Mouse (Mus musculus) splenic B cell, adult 2 months (primary cell): Measurements from ENCODE around the gene Bscl2.

Experiments used
- DNase-seq: peaks from one replicate; pipeline ENCODE4 v3.0.0-alpha.2; 2011; ENCODE audit warnings: low read depth, low spot score
- H3K27me3 ChIP-seq: 2 replicates; pipeline ENCODE4 v1.6.1; 2012; ENCODE audit warnings: mild to moderate bottlenecking, low read length, moderate library complexity, mixed read lengths; ENCODE audit not compliant: control insufficient read depth, poor library complexity, insufficient read depth, severe bottlenecking
- H3K36me3 ChIP-seq: 2 replicates; pipeline ENCODE4 v1.6.1; 2012; ENCODE audit warnings: mild to moderate bottlenecking, low read length, moderate library complexity, mixed read lengths; ENCODE audit not compliant: control insufficient read depth, poor library complexity, insufficient read depth, severe bottlenecking

Gene Bscl2

GRCm38 (mm10) chr19:8837251-8837791 lies at the start of gene Bscl2:
Bscl2 (plus strand) TSS chr19:8837467.
- peaks cover 7% of the 10 kb centered on the region; the same call in 1 of the 2 replicates for H3K36me3 ChIP-seq
- H3K27me3 ChIP-seq: no peaks in the 10 kb centered on the region
- DNase-seq: peak; percentile 81

GRCm38 (mm10) chr19:8788521-8788920 lies 48.7 kb upstream of the Bscl2 start:
- Histone ChIP-seq H3K27me3 (no peaks in the 10 kb centered on the region), H3K36me3 (peaks cover 12% of the 10 kb centered on the region)
- no peak for DNase-seq

GRCm38 (mm10) chr19:8789171-8789570 lies 48.1 kb upstream of the Bscl2 start:
- H3K36me3 ChIP-seq: peaks cover 17% of the 10 kb centered on the region
- no peak for DNase-seq
- no peaks in the 10 kb centered on the region for H3K27me3 ChIP-seq

- peaks cover 24% of the 10 kb centered on the region for H3K36me3 ChIP-seq
- H3K27me3 ChIP-seq: no peaks in the 10 kb centered on the region
- DNase-seq: no peak
These were observed 47.1 kb upstream of the Bscl2 start for GRCm38 (mm10) chr19:8790171-8790570.

GRCm38 (mm10) chr19:8798264-8798946 lies 38.9 kb upstream of the Bscl2 start, which contains the start of gene Polr2g:
Polr2g (minus strand) TSS chr19:8798577.
- H3K36me3 ChIP-seq: peaks cover 17% of the 10 kb centered on the region
- DNase-seq: peak; percentile 93
- H3K27me3 ChIP-seq: no peaks in the 10 kb centered on the region

- Histone ChIP-seq H3K27me3 (no peaks in the 10 kb centered on the region), H3K36me3 (peaks cover 11% of the 10 kb centered on the region; the same call in 1 of the 2 replicates)
- DNase-seq: no peak
These were observed 38.3 kb upstream of the Bscl2 start for GRCm38 (mm10) chr19:8798947-8799315.

GRCm38 (mm10) chr19:8802130-8802821 lies 35.0 kb upstream of the Bscl2 start, which contains the start of gene Zbtb3:
Zbtb3 (plus strand) TSS chr19:8802555.
- Histone ChIP-seq H3K27me3 (no peaks in the 10 kb centered on the region), H3K36me3 (0 out of 2 replicates have a peak, but pooled peaks cover under 1% of the 10 kb centered on the region)

GRCm38 (mm10) chr19:8803204-8803780 lies 34.0 kb upstream of the Bscl2 start:
- Histone ChIP-seq H3K36me3 (no peaks in the 10 kb centered on the region), H3K27me3 (no peaks in the 10 kb centered on the region)

More at GRCm38 (mm10) chr19:8802130-8802821, 35.0 kb upstream of the Bscl2 start, which contains the start of gene Zbtb3:
- DNase-seq: peak; percentile 97

GRCm38 (mm10) chr19:8803879-8804660 lies 33.2 kb upstream of the Bscl2 start:
- H3K27me3 ChIP-seq: no peaks in the 10 kb centered on the region
- DNase-seq: no peak
- H3K36me3 ChIP-seq: no peaks in the 10 kb centered on the region

More at GRCm38 (mm10) chr19:8803204-8803780, 34.0 kb upstream of the Bscl2 start:
- no peak for DNase-seq

- DNase-seq: peak; percentile 65
- H3K36me3 ChIP-seq: peaks cover 3% of the 10 kb centered on the region
- no peaks in the 10 kb centered on the region for H3K27me3 ChIP-seq
These were observed 30.5 kb upstream of the Bscl2 start for GRCm38 (mm10) chr19:8806810-8807209.

GRCm38 (mm10) chr19:8815812-8816211 lies 21.5 kb upstream of the Bscl2 start:
- H3K27me3 ChIP-seq: no peaks in the 10 kb centered on the region
- DNase-seq: no peak
- H3K36me3 ChIP-seq: peaks cover 12% of the 10 kb centered on the region; the same call in 1 of the 2 replicates

GRCm38 (mm10) chr19:8817001-8817400 lies 20.3 kb upstream of the Bscl2 start:
- no peaks in the 10 kb centered on the region for H3K27me3 ChIP-seq
- DNase-seq: no peak

GRCm38 (mm10) chr19:8818301-8818798 lies 18.9 kb upstream of the Bscl2 start:
- Histone ChIP-seq H3K36me3 (peaks cover 6% of the 10 kb centered on the region), H3K27me3 (no peaks in the 10 kb centered on the region)
- DNase-seq: no peak

More at GRCm38 (mm10) chr19:8817001-8817400, 20.3 kb upstream of the Bscl2 start:
- H3K36me3 ChIP-seq: peaks cover 12% of the 10 kb centered on the region; the same call in 1 of the 2 replicates
